Mouse (Mus musculus) limb, embryonic 12.5 days (tissue): ENCODE results near the gene Irs2. TPM values are rescaled to one million over a fixed set of nuclear protein-coding genes. Genes with fewer than 3 reads are reported as not detected.

ENCODE experiments used
- ATAC-seq: fragments of 200-750 bp; cut with Nextera tagmentation; 2 replicates; pipeline ENCODE4 v1.8.0; 2017; ENCODE audit warnings: low read depth, moderate TSS enrichment; ENCODE audit not compliant: insufficient number of reproducible peaks, insufficient read depth, low FRiP score, low TSS enrichment
- H3K27ac ChIP-seq: fragments of 300-500 bp; sonication (generic); 2 replicates; pipeline ENCODE4 v1.5.1; 2016; ENCODE audit warnings: mild to moderate bottlenecking, moderate library complexity
- H3K27me3 ChIP-seq: fragments of 300-500 bp; sonication (generic); 2 replicates; pipeline ENCODE4 v1.6.1; 2016; ENCODE audit warnings: mild to moderate bottlenecking, moderate library complexity
- H3K36me3 ChIP-seq: fragments of 300-500 bp; sonication (generic); 2 replicates; pipeline ENCODE4 v1.6.1; 2016; ENCODE audit warnings: mild to moderate bottlenecking, moderate library complexity
- H3K4me1 ChIP-seq: fragments of 300-500 bp; sonication (generic); replicated peaks from 2 replicates; pipeline ENCODE4 v1.6.1; 2016
- H3K4me2 ChIP-seq: fragments of 300-500 bp; sonication (generic); 2 replicates; pipeline ENCODE4 v1.6.1; 2016; ENCODE audit warnings: mild to moderate bottlenecking, moderate library complexity
- H3K4me3 ChIP-seq: fragments of 300-500 bp; sonication (generic); replicated peaks from 2 replicates; pipeline ENCODE4 v1.5.1; 2016; ENCODE audit warnings: mild to moderate bottlenecking
- H3K9ac ChIP-seq: fragments of 300-500 bp; sonication (generic); replicated peaks from 2 replicates; pipeline ENCODE4 v1.6.1; 2016; ENCODE audit warnings: mild to moderate bottlenecking, moderate library complexity
- H3K9me3 ChIP-seq: fragments of 300-500 bp; sonication (generic); 2 replicates; pipeline ENCODE4 v1.6.1; 2016; ENCODE audit warnings: mild to moderate bottlenecking, moderate library complexity
- WGBS: fragments of 180-500 bp; shearing (Covaris S2); methylation state at CpG from one replicate; pipeline ENCODE4 v1.1.7; 2016; 5-methylcytosine and 5-hydroxymethylcytosine counted together
- polyA plus RNA-seq: library from polyadenylated mRNA; unstranded; fragments of >200 nt; fragmentation: Nextera tagmentation; extraction: Ambion mirVana; gene quantifications from 2 replicates; pipeline ENCODE4 v1.2.1, GENCODE M21; 2016

Gene Irs2
- polyA plus RNA-seq, 1 experiment from 2014 or later, result 11.7 TPM

DNA sequence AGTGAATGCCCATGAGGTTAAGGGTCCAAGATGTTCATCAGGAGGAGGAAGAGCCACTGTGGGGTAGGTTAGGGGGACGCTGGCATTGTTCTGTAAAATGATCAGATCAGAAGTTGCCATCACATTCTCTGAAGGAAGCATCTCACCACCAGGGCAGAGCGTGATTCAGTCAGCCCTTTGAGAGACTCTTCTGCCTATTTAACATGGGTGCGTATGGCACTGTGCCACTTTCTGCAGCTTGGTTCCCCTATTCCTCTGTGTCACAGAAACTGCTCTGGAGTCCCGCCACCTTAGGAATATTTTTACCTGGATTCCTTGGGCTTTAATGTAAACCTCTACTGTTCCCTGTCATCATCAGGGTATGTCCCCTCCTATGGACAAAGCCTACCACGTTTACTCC, 30.1 kb upstream of the Irs2 start:
- WGBS, result 87% methylated on average over 5 of the region's 5 CpGs
- Histone ChIP-seq H3K9ac (no peak overlapping the region), H3K27me3 (no peaks in the 10 kb centered on the region)

DNA sequence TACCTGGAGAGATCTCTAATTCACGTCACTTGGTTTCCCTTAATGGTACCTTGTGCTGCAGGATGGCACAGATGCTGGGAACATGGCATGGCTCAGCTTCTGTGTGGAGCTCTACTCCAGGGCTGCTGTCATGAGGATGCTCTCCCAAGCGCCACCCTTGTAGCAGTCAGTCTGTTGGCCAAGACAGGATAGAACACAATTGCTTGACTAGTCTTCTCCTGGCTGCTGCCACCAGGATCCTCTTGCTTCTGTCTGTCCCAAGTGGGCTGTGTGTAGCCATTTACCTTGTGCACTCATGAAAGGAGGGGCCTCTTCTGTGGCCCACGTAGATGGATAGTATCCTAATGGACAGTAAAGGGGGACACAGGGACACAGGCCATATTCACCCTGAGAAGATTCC, 28.5 kb upstream of the Irs2 start:
- Histone ChIP-seq H3K4me1 (peaks cover 10% of the 10 kb centered on the region), H3K9ac (no peak overlapping the region), H3K9me3 (no peaks in the 10 kb centered on the region), H3K4me3 (no peak overlapping the region), H3K27me3 (no peaks in the 10 kb centered on the region), H3K36me3 (no peaks in the 10 kb centered on the region), H3K27ac (no peak overlapping the region), H3K4me2 (no peak overlapping the region)
- ATAC-seq, result no peak
- 81% methylated on average over 3 of the region's 3 CpGs for WGBS

More for the DNA sequence above, 30.1 kb upstream of the Irs2 start:
- Histone ChIP-seq H3K4me2 (no peak overlapping the region), H3K36me3 (no peaks in the 10 kb centered on the region), H3K4me1 (peaks cover 13% of the 10 kb centered on the region), H3K27ac (no peak overlapping the region), H3K9me3 (no peaks in the 10 kb centered on the region), H3K4me3 (no peak overlapping the region)
- ATAC-seq, result no peak

- no peaks in the 10 kb centered on the region for H3K36me3 ChIP-seq
- H3K27ac ChIP-seq, result no peak overlapping the region
- no peak overlapping the region for H3K4me3 ChIP-seq
- H3K4me2 ChIP-seq, result peak overlapping the region; percentile 6; the same call in 1 of the 2 replicates
- H3K4me1 ChIP-seq, result peaks cover 10% of the 10 kb centered on the region
- no peak for ATAC-seq
- no peaks in the 10 kb centered on the region for H3K9me3 ChIP-seq
- no peaks in the 10 kb centered on the region for H3K27me3 ChIP-seq
- H3K9ac ChIP-seq, result no peak overlapping the region
- 25% methylated on average over 19 of the region's 19 CpGs for WGBS
Measured at GRCm38 (mm10) chr8:11035628-11036416, 27.6 kb upstream of the Irs2 start.

DNA sequence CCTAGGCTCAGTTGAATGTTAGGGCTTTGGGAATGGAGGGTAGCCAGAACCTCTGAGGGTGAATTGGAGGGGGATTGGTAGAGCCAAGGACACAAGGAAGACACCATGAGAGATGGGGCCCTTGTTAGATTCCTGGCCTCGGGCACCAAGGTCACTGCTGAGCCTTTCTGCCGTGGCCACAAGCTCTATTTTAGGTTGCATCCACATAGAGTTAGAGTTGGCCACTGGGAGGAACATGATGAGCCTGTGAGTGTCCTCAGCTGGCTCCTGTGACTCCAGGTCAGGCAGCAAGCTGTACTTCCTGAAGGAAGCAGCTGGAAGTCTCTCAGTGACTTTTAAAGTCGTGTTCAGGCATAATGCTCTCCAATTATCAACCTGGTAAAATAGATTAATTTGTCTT, 16.6 kb upstream of the Irs2 start:
- no peak for ATAC-seq
- Histone ChIP-seq H3K27ac (no peak overlapping the region), H3K4me2 (no peak overlapping the region), H3K4me1 (no peaks in the 10 kb centered on the region), H3K36me3 (no peaks in the 10 kb centered on the region), H3K9ac (no peak overlapping the region), H3K4me3 (no peak overlapping the region), H3K9me3 (no peaks in the 10 kb centered on the region), H3K27me3 (no peaks in the 10 kb centered on the region; the same call in 1 of the 2 replicates)
- WGBS, result 69% methylated on average over 3 of the region's 3 CpGs

- no peaks in the 10 kb centered on the region for H3K9me3 ChIP-seq
- no peak for ATAC-seq
- no peak overlapping the region for H3K27ac ChIP-seq
- WGBS, result 92% methylated on average over 9 of the region's 9 CpGs
- no peaks in the 10 kb centered on the region for H3K36me3 ChIP-seq
- no peak overlapping the region for H3K4me2 ChIP-seq
- H3K9ac ChIP-seq, result no peak overlapping the region
- no peaks in the 10 kb centered on the region for H3K4me1 ChIP-seq
- H3K4me3 ChIP-seq, result no peak overlapping the region
- H3K27me3 ChIP-seq, result no peaks in the 10 kb centered on the region; the same call in 1 of the 2 replicates
Measured at GRCm38 (mm10) chr8:11020949-11021572, 12.8 kb upstream of the Irs2 start.

DNA sequence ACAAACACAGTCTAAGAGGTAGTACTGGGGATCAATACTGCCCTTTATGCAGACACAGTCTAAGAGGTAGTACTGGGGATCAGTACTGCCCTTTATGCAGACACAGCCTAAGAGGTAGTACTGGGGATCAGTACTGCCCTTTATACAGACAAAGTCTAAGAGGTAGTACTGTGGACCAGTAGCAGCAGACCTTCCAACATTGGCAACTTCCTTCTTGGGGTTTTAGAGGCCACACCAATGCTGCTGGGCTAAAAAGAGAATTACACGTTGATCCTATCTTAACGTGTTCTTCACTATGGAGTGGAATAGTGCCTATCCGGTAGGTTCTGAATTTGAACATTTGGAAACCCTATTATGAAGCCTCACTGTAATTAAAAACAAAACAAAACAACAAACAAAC, 7.4 kb upstream of the Irs2 start:
- Histone ChIP-seq H3K27me3 (no peaks in the 10 kb centered on the region; the same call in 1 of the 2 replicates), H3K9me3 (no peaks in the 10 kb centered on the region), H3K27ac (no peak overlapping the region), H3K4me1 (peaks cover 13% of the 10 kb centered on the region), H3K4me2 (no peak overlapping the region), H3K4me3 (no peak overlapping the region), H3K9ac (no peak overlapping the region), H3K36me3 (no peaks in the 10 kb centered on the region)
- WGBS, result 87% methylated on average over 3 of the region's 3 CpGs
- ATAC-seq, result no peak

- H3K27ac ChIP-seq, result no peak overlapping the region
- 1% methylated on average over 6 of the region's 6 CpGs for whole genome bisulfite sequencing
- H3K4me2 ChIP-seq, result no peak overlapping the region
Measured at GRCm38 (mm10) chr8:11013258-11013657, 5.0 kb upstream of the Irs2 start.

DNA sequence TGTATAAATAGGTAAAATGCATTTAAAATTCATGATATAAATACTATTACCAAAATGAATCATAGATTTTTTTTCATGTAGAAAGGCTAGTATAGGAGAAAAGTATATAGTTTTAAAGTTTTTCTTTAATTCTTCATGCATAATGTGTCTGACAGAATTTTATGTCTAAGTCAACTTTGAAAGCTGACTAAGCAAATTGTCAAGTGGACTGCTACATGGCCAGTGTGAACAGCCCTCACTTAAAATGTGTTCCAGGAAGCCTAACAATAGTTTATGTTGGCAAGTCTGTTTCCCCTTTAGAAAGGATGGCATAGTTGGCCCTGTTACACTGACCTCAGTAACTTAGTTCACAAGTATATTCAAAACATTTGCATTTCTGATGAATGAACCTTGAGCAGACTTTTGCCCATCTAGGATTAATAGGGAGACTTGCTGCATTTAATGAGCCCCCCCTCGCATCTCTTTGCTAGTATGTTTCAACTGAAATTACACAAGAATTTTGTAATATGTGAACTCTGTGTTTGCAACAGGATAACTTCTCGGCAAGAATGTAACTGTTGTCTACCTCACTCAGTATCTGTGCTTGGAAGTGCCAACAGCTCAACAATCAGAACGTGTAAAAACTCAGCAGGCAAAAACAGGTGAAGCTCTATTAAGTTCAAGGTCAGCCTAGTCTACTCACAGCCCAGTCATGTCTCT, 3.7 kb upstream of the Irs2 start:
- Histone ChIP-seq H3K9me3 (no peaks in the 10 kb centered on the region), H3K4me1 (peaks cover 20% of the 10 kb centered on the region), H3K4me3 (no peak overlapping the region), H3K36me3 (no peaks in the 10 kb centered on the region), H3K9ac (no peak overlapping the region), H3K27me3 (no peaks in the 10 kb centered on the region; the same call in 1 of the 2 replicates), H3K4me2 (no peak overlapping the region), H3K27ac (no peak overlapping the region)
- 69% methylated on average over 3 of the region's 3 CpGs for WGBS
- no peak for ATAC-seq

More at GRCm38 (mm10) chr8:11013258-11013657, 5.0 kb upstream of the Irs2 start:
- H3K27me3 ChIP-seq, result no peaks in the 10 kb centered on the region; the same call in 1 of the 2 replicates
- H3K9ac ChIP-seq, result no peak overlapping the region
- no peaks in the 10 kb centered on the region for H3K9me3 ChIP-seq
- peaks cover 20% of the 10 kb centered on the region for H3K4me1 ChIP-seq
- no peak for ATAC-seq
- H3K4me3 ChIP-seq, result no peak overlapping the region
- no peaks in the 10 kb centered on the region for H3K36me3 ChIP-seq

DNA sequence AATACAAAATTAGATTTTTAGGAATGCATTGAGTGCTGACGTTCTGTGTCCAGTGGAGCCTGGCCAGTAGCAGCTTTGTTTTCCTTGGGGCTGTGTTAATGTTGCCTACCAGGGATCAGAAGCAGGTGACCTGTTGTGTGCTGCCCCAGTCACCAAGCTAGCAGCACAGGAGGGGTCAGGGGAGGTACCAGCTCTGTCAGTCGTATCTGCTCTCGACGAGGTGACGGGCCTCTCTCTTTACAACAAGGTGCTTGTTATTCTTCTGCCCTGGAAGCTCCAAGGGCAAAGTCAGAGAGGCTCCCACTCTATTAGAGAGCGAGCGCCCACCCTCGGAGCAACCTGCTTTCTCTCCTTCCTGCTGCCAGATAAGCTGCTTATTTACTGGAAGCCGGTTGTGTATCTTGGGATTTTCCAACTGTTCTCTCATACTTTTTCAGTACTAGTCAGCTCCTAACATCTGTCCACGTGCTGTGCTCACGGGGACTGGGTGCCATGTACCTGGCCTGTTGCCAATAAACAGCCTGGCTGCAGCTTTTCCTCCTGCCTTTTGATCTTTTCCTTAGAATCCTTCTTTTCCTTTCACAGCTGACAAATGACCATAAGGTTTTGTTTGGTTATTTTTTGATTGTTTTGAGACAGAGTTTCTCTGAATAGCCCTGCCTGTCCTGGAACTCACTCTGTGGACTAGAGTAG, 2.8 kb upstream of the Irs2 start:
- 12% methylated on average over 11 of the region's 11 CpGs for WGBS
- peak overlapping the region; percentile 94; the same call in 1 of the 2 replicates for H3K4me2 ChIP-seq
- no peak for ATAC-seq
- H3K4me1 ChIP-seq, result peaks cover 28% of the 10 kb centered on the region
- no peak overlapping the region for H3K9ac ChIP-seq
- no peak overlapping the region for H3K4me3 ChIP-seq
- no peaks in the 10 kb centered on the region; the same call in 1 of the 2 replicates for H3K27me3 ChIP-seq
- peaks cover 7% of the 10 kb centered on the region; the same call in 1 of the 2 replicates for H3K36me3 ChIP-seq
- no peak overlapping the region for H3K27ac ChIP-seq
- H3K9me3 ChIP-seq, result no peaks in the 10 kb centered on the region

GRCm38 (mm10) chr8:11010398-11010797, 2.1 kb upstream of the Irs2 start:
- Histone ChIP-seq H3K4me1 (peaks cover 34% of the 10 kb centered on the region), H3K9me3 (no peaks in the 10 kb centered on the region), H3K4me3 (no peak overlapping the region), H3K27ac (no peak overlapping the region), H3K4me2 (peak overlapping the region; percentile 94; the same call in 1 of the 2 replicates), H3K9ac (no peak overlapping the region), H3K36me3 (peaks cover 14% of the 10 kb centered on the region), H3K27me3 (no peaks in the 10 kb centered on the region; the same call in 1 of the 2 replicates)
- no peak for ATAC-seq
- WGBS, result 40% methylated on average over 11 of the region's 11 CpGs
